Comparison of ENCODE assay signal across 22 mouse cellular contexts in the genomic region with DNA sequence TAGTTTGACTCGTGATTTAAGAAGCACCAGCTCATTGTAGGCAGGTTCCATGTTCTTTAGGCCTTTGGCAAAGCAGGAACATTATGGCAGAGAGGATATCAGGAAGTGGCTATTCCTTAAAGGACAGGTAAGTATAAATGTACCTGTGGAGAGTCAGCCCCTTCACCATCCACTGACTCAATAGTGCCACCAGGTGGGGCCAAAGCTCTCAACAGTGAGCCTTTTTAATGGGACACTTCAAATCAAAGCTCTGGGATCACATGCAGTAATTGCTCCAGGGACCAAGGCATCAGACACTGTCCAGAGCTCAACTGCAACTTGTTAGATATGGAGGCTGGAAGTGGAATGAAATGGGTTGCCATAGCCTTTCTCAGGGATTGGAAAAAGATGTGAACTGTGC. TPM values are rescaled to one million over a fixed set of nuclear protein-coding genes. Genes with fewer than 3 reads are reported as not detected.
DNase-seq lines count a peak whose midpoint lies in the region; ATAC-seq and TF ChIP-seq lines count a peak whose summit lies in the region.
"Not testable (repeated sequence)": the region's sequence is repeated elsewhere in the genome, so short reads cannot be mapped to it uniquely, and the experiment has no call there.
"Had no signal": no experiment of that assay in that cellular context is flagged by ENCODE, and none has a peak within 500 bp of the region (broad histone marks: within the 10 kb centered on the region; RNA-seq: fewer than 3 reads in every experiment).

No protein-coding gene starts in this region.

- not testable (repeated sequence) for TF ChIP-seq POLR2A in CH12.LX (IDR thresholded peaks at IDR 0.05; ENCODE audit: low read depth, low read length)

- not testable (repeated sequence) for H3K36me3 ChIP-seq in CH12.LX (replicated peaks in 1 of 2; ENCODE audit: control insufficient read depth in 1 of 2, insufficient read depth in 1 of 2, low read length in 1 of 2); intestine, embryonic 14.5 days (ENCODE audit: control insufficient read depth, insufficient read depth, low read length)

- 0 out of 2 replicates have a peak, but pooled peaks have one; percentile 19 for ATAC-seq in intestine, embryonic 14.5 days (replicated peaks; ENCODE audit: low FRiP score, low TSS enrichment, low read depth)
- 0 out of 2 replicates have a peak, but pooled peaks have one; percentile 39 for ATAC-seq in megakaryocyte progenitor cell, adult 5-6 weeks (replicated peaks; ENCODE audit: poor library complexity)

- H3K9me3 ChIP-seq in CH12.LX (replicated peaks; ENCODE audit: low read length); intestine, embryonic 14.5 days (ENCODE audit: control insufficient read depth, low read length): not testable (repeated sequence)

- TF ChIP-seq CTCF in CH12.LX (conservative IDR thresholded peaks at IDR 0.05 in 1 of 2, IDR thresholded peaks at IDR 0.05 in 1 of 2; ENCODE audit: low read depth in 2 of 2, low read length in 2 of 2), result peak in 1 of 2 experiments; percentile 53; a peak in 2 of 4 replicates

- not testable (repeated sequence) for H3K27me3 ChIP-seq in CH12.LX (replicated peaks); intestine, embryonic 14.5 days (replicated peaks; ENCODE audit: control insufficient read depth, insufficient read depth, low read length)

- H3K4me2 ChIP-seq in CH12.LX (ENCODE audit: insufficient read depth, low read depth, poor library complexity, severe bottlenecking); intestine, embryonic 14.5 days (ENCODE audit: low read length): not testable (repeated sequence)

- not testable (repeated sequence) for H3K4me3 ChIP-seq in CH12.LX (replicated peaks in 1 of 3; ENCODE audit: low read depth in 2 of 3, low read length in 2 of 3, poor library complexity in 1 of 3); intestine, embryonic 14.5 days (ENCODE audit: low read depth, low read length)

- dilution Hi-C loops in CH12.LX (cut with MboI; ENCODE audit: extremely low pct_ligation_motif_present, extremely low pct_unique_long_range_greater_than_20kb, low sequenced_read_pairs), result not testable (repeated sequence)

- H3K79me2 ChIP-seq in CH12.LX (replicated peaks; ENCODE audit: control insufficient read depth, extremely low read depth, insufficient read depth, poor library complexity, severe bottlenecking), result not testable (repeated sequence)

- peak; percentile 18 for TF ChIP-seq RAD21 in CH12.LX (IDR thresholded peaks at IDR 0.05; ENCODE audit: low read depth, low read length)

- in situ Hi-C loops in CH12.LX (cut with MboI; ENCODE audit: low pct_ligation_motif_present, low pct_unique_long_range_greater_than_20kb, low sequenced_read_pairs), result not testable (repeated sequence)

- not testable (repeated sequence) for TF ChIP-seq EP300 in CH12.LX (IDR thresholded peaks at IDR 0.05; ENCODE audit: low read length)

- H3K4me1 ChIP-seq in CH12.LX (ENCODE audit: control insufficient read depth in 1 of 2, insufficient read depth in 2 of 2); intestine, embryonic 14.5 days (replicated peaks; ENCODE audit: control insufficient read depth, insufficient read depth, low read length): not testable (repeated sequence)

- no CpG with 5 or more reads among the region's 1 CpGs for WGBS in intestine, embryonic 14.5 days

- peak; percentile 12 for DNase-seq in CH12.LX (ENCODE audit: extremely low read depth)
- DNase-seq in adrenal gland, postnatal 14 days, result peak; percentile 34
- peak; percentile 11 for DNase-seq in embryo, embryonic 11 days
- not testable (repeated sequence) for DNase-seq in intestine, embryonic 14.5 days (ENCODE audit: low spot score)
- peak; percentile 69 to 75 for DNase-seq in kidney, postnatal 25 days
- DNase-seq in lung, adult 18-20 months, result peak; percentile 48 to 59
- DNase-seq in thymus, postnatal 14 days, result peak; percentile 5

- H3K27ac ChIP-seq in CH12.LX (ENCODE audit: insufficient read depth, low read depth); intestine, embryonic 14.5 days (ENCODE audit: low read depth): not testable (repeated sequence)

- not testable (repeated sequence) for H3K9ac ChIP-seq in CH12.LX (ENCODE audit: insufficient read depth, low read depth); intestine, embryonic 14.5 days (ENCODE audit: low read length)

TF ChIP-seq in CH12.LX, 34 proteins besides CTCF, POLR2A, EP300 and RAD21:
- peak; percentile 39 for TF ChIP-seq SMC3 (IDR thresholded peaks at IDR 0.05; ENCODE audit: low read depth, low read length)

RNA-seq across cellular contexts. Expression of gene Ugt1a6a, which starts 13.1 kb away (rescaled TPM):
- 0.21 and 0.30 TPM in 2 replicates for total RNA-seq in CH12.LX (2012; rRNA removed)
- 0.19 and 0.38 TPM in 2 replicates for total RNA-seq in CH12.LX (2014; rRNA removed)
- 0.43 and 0.46 TPM in 2 replicates for polyA plus RNA-seq in CH12.LX (2012; ENCODE audit: insufficient read length, low read depth)
- total RNA-seq in adrenal gland, postnatal 14 days (2021), result 10.5 and 12.8 TPM in 2 replicates
- polyA plus RNA-seq in intestine, embryonic 14.5 days (2014; fragmentation: Nextera tagmentation; extraction: Ambion mirVana), result 4.6 and 7.5 TPM in 2 replicates
- 2.6 and 2.7 TPM in 2 replicates for total RNA-seq in megakaryocyte progenitor cell, adult 5-6 weeks (2015)
- total RNA-seq in megakaryocyte progenitor cell, adult 5-6 weeks (2017), result 0.71 and 2.0 TPM in 2 replicates
- polyA plus RNA-seq: neural tube, embryonic 11.5 days had no signal

RNA-seq across cellular contexts. Expression of gene Ugt1a6b, which starts 18.5 kb away (rescaled TPM):
- total RNA-seq in CH12.LX (2012; rRNA removed) (0.08 TPM in 1 of 2 replicates, not detected in the other), CH12.LX (2014; rRNA removed) (0.13 TPM in 1 of 2 replicates, not detected in the other)
- polyA plus RNA-seq in CH12.LX (2012; ENCODE audit: insufficient read length, low read depth), result 0.26 TPM in 1 of 2 replicates, not detected in the other
- total RNA-seq in adrenal gland, postnatal 14 days (2021), result 5.3 and 11.5 TPM in 2 replicates
- not detected in 2 replicates for polyA plus RNA-seq in intestine, embryonic 14.5 days (2014; fragmentation: Nextera tagmentation; extraction: Ambion mirVana)
- 0.91 and 1.0 TPM in 2 replicates for total RNA-seq in megakaryocyte progenitor cell, adult 5-6 weeks (2015)
- 0.87 and 1.6 TPM in 2 replicates for total RNA-seq in megakaryocyte progenitor cell, adult 5-6 weeks (2017)
- polyA plus RNA-seq: CD4-positive, CD25-positive, alpha-beta regulatory T cell, adult 4 months; embryonic facial prominence, embryonic 10.5 days; kidney, embryonic 14.5 days; neural tube, embryonic 11.5 days had no signal

RNA-seq across cellular contexts. Expression of gene Ugt1a7c, which starts 26.7 kb away (rescaled TPM):
- total RNA-seq in CH12.LX (2012; rRNA removed), result 1.3 and 2.2 TPM in 2 replicates
- 11.1 and 11.4 TPM in 2 replicates for total RNA-seq in CH12.LX (2014; rRNA removed)
- polyA plus RNA-seq in CH12.LX (2012; ENCODE audit: insufficient read length, low read depth), result 15.3 and 18.3 TPM in 2 replicates
- 1.9 and 2.6 TPM in 2 replicates for total RNA-seq in adrenal gland, postnatal 14 days (2021)
- 12.6 and 17.4 TPM in 2 replicates for polyA plus RNA-seq in intestine, embryonic 14.5 days (2014; fragmentation: Nextera tagmentation; extraction: Ambion mirVana)
- total RNA-seq in megakaryocyte progenitor cell, adult 5-6 weeks (2015), result 24.0 and 29.5 TPM in 2 replicates
- 37.6 and 47.2 TPM in 2 replicates for total RNA-seq in megakaryocyte progenitor cell, adult 5-6 weeks (2017)

RNA-seq across cellular contexts. Expression of gene Ugt1a8, which starts 33.9 kb away (rescaled TPM):
- total RNA-seq in CH12.LX (2012; rRNA removed) (not detected in 2 replicates), CH12.LX (2014; rRNA removed) (not detected in 2 replicates)
- polyA plus RNA-seq in CH12.LX (2012; ENCODE audit: insufficient read length, low read depth), result not detected in 2 replicates
- total RNA-seq in adrenal gland, postnatal 14 days (2021), result not detected in 2 replicates
- not detected in 2 replicates for polyA plus RNA-seq in intestine, embryonic 14.5 days (2014; fragmentation: Nextera tagmentation; extraction: Ambion mirVana)
- not detected in 2 replicates for total RNA-seq in megakaryocyte progenitor cell, adult 5-6 weeks (2015)
- not detected in 2 replicates for total RNA-seq in megakaryocyte progenitor cell, adult 5-6 weeks (2017)
- total RNA-seq: adrenal gland, adult 18-20 months; gastrocnemius, adult 8-10 months; heart, adult 2 months; layer of hippocampus, postnatal 10 days; left cerebral cortex, postnatal 14 days had no signal
- polyA plus RNA-seq: CD4-positive, CD25-positive, alpha-beta regulatory T cell, adult 4 months; embryonic facial prominence, embryonic 10.5 days; forebrain, embryonic 16.5 days; heart, adult 2 months; heart, embryonic 16.5 days; hindbrain, embryonic 13.5 days; kidney, embryonic 14.5 days; limb, embryonic 15.5 days; midbrain, embryonic 16.5 days; neural tube, embryonic 11.5 days had no signal

RNA-seq across cellular contexts. Expression of gene Ugt1a5, which starts 44.3 kb away (rescaled TPM):
- total RNA-seq in CH12.LX (2012; rRNA removed) (not detected in 2 replicates), CH12.LX (2014; rRNA removed) (not detected in 2 replicates)
- polyA plus RNA-seq in CH12.LX (2012; ENCODE audit: insufficient read length, low read depth), result not detected in 2 replicates
- total RNA-seq in adrenal gland, postnatal 14 days (2021), result 0.37 and 0.41 TPM in 2 replicates
- polyA plus RNA-seq in intestine, embryonic 14.5 days (2014; fragmentation: Nextera tagmentation; extraction: Ambion mirVana), result 0.08 TPM in 1 of 2 replicates, not detected in the other
- total RNA-seq in megakaryocyte progenitor cell, adult 5-6 weeks (2015), result 1.0 and 2.5 TPM in 2 replicates
- 0.81 TPM in 1 of 2 replicates, not detected in the other for total RNA-seq in megakaryocyte progenitor cell, adult 5-6 weeks (2017)
- total RNA-seq: gastrocnemius, adult 8-10 months; heart, adult 2 months; layer of hippocampus, postnatal 10 days had no signal
- polyA plus RNA-seq: CD4-positive, CD25-positive, alpha-beta regulatory T cell, adult 4 months; embryonic facial prominence, embryonic 10.5 days; forebrain, embryonic 16.5 days; heart, adult 2 months; heart, embryonic 16.5 days; hindbrain, embryonic 13.5 days; kidney, embryonic 14.5 days; limb, embryonic 15.5 days; midbrain, embryonic 16.5 days; neural tube, embryonic 11.5 days had no signal
